Mouse (Mus musculus): ENCODE data around the gene Zfp94.

The Zfp94 gene

GRCm38 (mm10) chr7:24316567-24317092 lies at the start of gene Zfp94:
TSS of gene Zfp94 (minus strand) at chr7:24316666.
- peak; percentile 96 for DNase-seq

GRCm38 (mm10) chr7:24365258-24366014 lies 49.0 kb upstream of the Zfp94 start:
- DNase-seq = no peak

GRCm38 (mm10) chr7:24364827-24365226 lies 48.4 kb upstream of the Zfp94 start:
- peak; percentile 79 for DNase-seq

GRCm38 (mm10) chr7:24363228-24363627 lies 46.8 kb upstream of the Zfp94 start:
- DNase-seq = no peak

- DNase-seq = no peak
These were observed 44.5 kb upstream of the Zfp94 start for GRCm38 (mm10) chr7:24361001-24361400.

GRCm38 (mm10) chr7:24359269-24359668 lies 42.8 kb upstream of the Zfp94 start:
- no peak for DNase-seq

GRCm38 (mm10) chr7:24357899-24358298 lies 41.4 kb upstream of the Zfp94 start:
- no peak for DNase-seq

- DNase-seq = no peak
These were observed 39.6 kb upstream of the Zfp94 start for GRCm38 (mm10) chr7:24356081-24356480.

GRCm38 (mm10) chr7:24355646-24356045 lies 39.2 kb upstream of the Zfp94 start:
- DNase-seq = no peak

- no peak for DNase-seq
These were observed 32.4 kb upstream of the Zfp94 start, which contains the start of gene Lypd5 for GRCm38 (mm10) chr7:24348896-24349295. TSS of gene Lypd5 (plus strand) at chr7:24349196.

- no peak for DNase-seq
These were observed 30.0 kb upstream of the Zfp94 start for GRCm38 (mm10) chr7:24346444-24346843.

GRCm38 (mm10) chr7:24343701-24344272 lies 27.3 kb upstream of the Zfp94 start:
- DNase-seq = no peak

- no peak for DNase-seq
These were observed 21.8 kb upstream of the Zfp94 start for GRCm38 (mm10) chr7:24338241-24338640.

- DNase-seq = peak; percentile 69
These were observed 19.3 kb upstream of the Zfp94 start for GRCm38 (mm10) chr7:24335699-24336309.

GRCm38 (mm10) chr7:24333304-24333986 lies 17.0 kb upstream of the Zfp94 start, which contains the start of gene Tescl:
TSS of gene Tescl (minus strand) at chr7:24333936.
- DNase-seq = no peak

GRCm38 (mm10) chr7:24327281-24327975 lies 11.0 kb upstream of the Zfp94 start:
- no peak for DNase-seq

- no peak for DNase-seq
These were observed 10.0 kb upstream of the Zfp94 start for GRCm38 (mm10) chr7:24326273-24327135.

GRCm38 (mm10) chr7:24325675-24326128 lies 9.2 kb upstream of the Zfp94 start:
- peak; percentile 44 for DNase-seq

- DNase-seq = no peak
These were observed 8.7 kb upstream of the Zfp94 start for GRCm38 (mm10) chr7:24325197-24325596.

GRCm38 (mm10) chr7:24322593-24322992 lies 6.1 kb upstream of the Zfp94 start:
- DNase-seq = no peak

- DNase-seq = no peak
These were observed 2.5 kb upstream of the Zfp94 start for GRCm38 (mm10) chr7:24318942-24319341.
